Mouse (Mus musculus) liver, embryonic 14.5 days (tissue): ENCODE data around the gene Tut1. TPM values are rescaled to one million over a fixed set of nuclear protein-coding genes. Genes with fewer than 3 reads are reported as not detected.
"Not testable (repeated sequence)": the region's sequence is repeated elsewhere in the genome, so short reads cannot be mapped to it uniquely, and the experiment has no call there.

Source experiments
- ATAC-seq: fragments of 200-750 bp; cut with Nextera tagmentation; 2 replicates; pipeline ENCODE4 v1.8.0; 2017; ENCODE audit warnings: moderate number of reproducible peaks, mild to moderate bottlenecking, moderate library complexity; ENCODE audit not compliant: insufficient read depth
- DNase-seq, 3 experiments: peaks; one replicate each; pipeline ENCODE4 v3.0.0-alpha.2; 2012 to 2013; ENCODE audit warnings: low read depth in 3 of 3, low spot score in 3 of 3
- H3K27ac ChIP-seq: fragments of 300-500 bp; sonication (generic); 2 replicates; pipeline ENCODE4 v1.5.1; 2014; ENCODE audit warnings: moderate library complexity, mild to moderate bottlenecking, control low read depth, inconsistent platforms
- H3K27me3 ChIP-seq: fragments of 300-500 bp; sonication (generic); 2 replicates; pipeline ENCODE4 v1.6.1; 2014; ENCODE audit warnings: mild to moderate bottlenecking, low read length, moderate library complexity; ENCODE audit not compliant: control insufficient read depth, insufficient read depth
- H3K36me3 ChIP-seq: fragments of 300-500 bp; sonication (generic); replicated peaks from 2 replicates; pipeline ENCODE4 v1.6.1; 2014; ENCODE audit warnings: low read depth; ENCODE audit not compliant: control insufficient read depth, insufficient read depth
- H3K4me1 ChIP-seq, 2 experiments: fragments of 200-500 bp in 1 of 2; fragments of 300-500 bp in 1 of 2; sonication (generic) in 1 of 2; replicated peaks; 2 replicates each; pipeline ENCODE4 v1.6.1; 2012 to 2014; ENCODE audit warnings: antibody characterized with exemption in 1 of 2, inconsistent platforms in 1 of 2, low read length in 1 of 2; ENCODE audit not compliant: control insufficient read depth in 2 of 2, insufficient read depth in 2 of 2
- H3K4me2 ChIP-seq: fragments of 300-500 bp; sonication (generic); 2 replicates; pipeline ENCODE4 v1.6.1; 2014; ENCODE audit warnings: low read depth, mild to moderate bottlenecking, control low read depth, moderate library complexity
- H3K4me3 ChIP-seq, 2 experiments: fragments of 200-500 bp in 1 of 2; fragments of 300-500 bp in 1 of 2; sonication (generic) in 1 of 2; 2 replicates each; pipeline ENCODE4 v1.5.1; 2012 to 2014; ENCODE audit warnings: low read depth in 2 of 2, low read length in 2 of 2, mild to moderate bottlenecking in 2 of 2, control low read depth in 1 of 2, inconsistent platforms in 1 of 2, moderate library complexity in 1 of 2; ENCODE audit not compliant: insufficient read depth in 1 of 2
- H3K9ac ChIP-seq: fragments of 300-500 bp; sonication (generic); replicated peaks from 2 replicates; pipeline ENCODE4 v1.6.1; 2014; ENCODE audit warnings: mild to moderate bottlenecking, control low read depth, moderate library complexity
- H3K9me3 ChIP-seq: fragments of 300-500 bp; sonication (generic); 2 replicates; pipeline ENCODE4 v1.6.1; 2016; ENCODE audit warnings: low read length, mixed read lengths; ENCODE audit not compliant: control insufficient read depth
- CTCF ChIP-seq: IDR thresholded peaks from 2 replicates; pipeline ENCODE4 v1.5.1; 2016; ENCODE audit warnings: antibody characterized with exemption, low read depth, control low read depth
- EP300 ChIP-seq: IDR thresholded peaks from 2 replicates; pipeline ENCODE4 v1.6.1; 2016; ENCODE audit warnings: antibody characterized with exemption, low read depth
- WGBS: fragments of 180-500 bp; shearing (Covaris S2); extraction: QIAGEN DNeasy Blood & Tissue Kit; methylation state at CpG from one replicate; pipeline ENCODE4 v1.1.7; 2014; ENCODE audit not compliant: insufficient replicate concordance; 5-methylcytosine and 5-hydroxymethylcytosine counted together
- polyA plus RNA-seq, 2 experiments: library from polyadenylated mRNA; depleted of rRNA in 1 of 2; stranded (reverse) in 1 of 2; unstranded in 1 of 2; fragments of >200 nt; fragmentation: Nextera tagmentation in 1 of 2; extraction: Ambion mirVana in 1 of 2; gene quantifications; 2 replicates each; pipeline versions ENCODE4 v1.2.1 to v1.2.3; 2012 to 2014

Tut1 gene
- polyA plus RNA-seq, 2 experiments: 9.5 to 10.0 TPM

DNA sequence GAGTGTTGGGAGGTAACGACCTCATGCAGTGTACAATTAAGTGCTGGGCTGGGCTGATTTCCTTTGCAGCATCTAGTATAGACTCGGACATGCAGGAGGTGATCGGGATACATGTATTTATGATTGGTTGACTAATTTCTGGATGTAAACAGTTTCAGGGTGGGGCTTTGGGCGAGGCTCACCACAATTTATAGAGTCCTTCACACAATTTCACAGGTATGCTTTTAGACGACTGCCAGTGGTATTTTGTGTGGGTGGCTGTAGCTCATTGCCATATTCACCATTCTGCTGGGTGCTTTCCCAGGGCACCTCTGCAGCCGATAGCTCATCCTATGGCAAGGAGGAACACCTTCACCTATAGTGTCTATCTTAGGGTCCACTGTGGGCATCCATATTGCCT is 44.9 kb downstream of the Tut1 start:
- 56% methylated on average over 6 of the region's 6 CpGs for WGBS
- no peaks in the 10 kb centered on the region for H3K36me3 ChIP-seq
- no peak for ATAC-seq
- no peaks in the 10 kb centered on the region for H3K9me3 ChIP-seq
- H3K27me3 ChIP-seq: no peaks in the 10 kb centered on the region
- no peak overlapping the region for H3K9ac ChIP-seq
- peaks cover 7 to 17% of the 10 kb centered on the region in 2 experiments; a peak in 3 of 4 replicates for H3K4me1 ChIP-seq
- H3K4me2 ChIP-seq: no peak overlapping the region
- no peak for DNase-seq
- TF ChIP-seq CTCF: no peak
- TF ChIP-seq EP300: no peak
- H3K27ac ChIP-seq: no peak overlapping the region
- no peak overlapping the region for H3K4me3 ChIP-seq

DNA sequence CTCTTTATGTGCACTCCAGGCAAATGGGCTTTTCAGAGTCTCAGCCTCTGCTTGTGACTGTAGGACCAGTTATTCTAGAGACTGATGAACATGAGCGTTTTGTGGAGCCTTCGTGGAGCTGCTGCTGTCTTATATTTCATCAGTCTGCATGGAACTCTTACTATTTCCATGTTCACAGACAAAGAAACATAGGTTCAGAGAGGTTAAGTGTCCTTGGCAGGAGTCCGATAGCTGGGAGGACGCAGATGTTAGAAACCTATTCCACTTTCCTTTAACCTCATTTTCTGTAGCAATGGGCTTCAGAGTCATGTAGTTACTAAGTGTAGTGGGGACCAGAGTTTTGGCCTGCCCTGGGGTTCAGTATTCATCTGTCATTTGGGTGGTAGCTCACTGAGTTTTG is 45.6 kb downstream of the Tut1 start:
- 71% methylated on average over 4 of the region's 4 CpGs for WGBS
- no peak overlapping the region for H3K4me3 ChIP-seq
- no peak overlapping the region for H3K27ac ChIP-seq
- H3K9me3 ChIP-seq: no peaks in the 10 kb centered on the region
- ATAC-seq (no peak), DNase-seq (no peak)
- no peak overlapping the region for H3K9ac ChIP-seq
- peaks cover 7 to 17% of the 10 kb centered on the region in 2 experiments; a peak in 3 of 4 replicates for H3K4me1 ChIP-seq
- H3K27me3 ChIP-seq: no peaks in the 10 kb centered on the region
- no peak overlapping the region for H3K4me2 ChIP-seq
- no peaks in the 10 kb centered on the region for H3K36me3 ChIP-seq
- TF ChIP-seq EP300: no peak
- no peak for TF ChIP-seq CTCF

DNA sequence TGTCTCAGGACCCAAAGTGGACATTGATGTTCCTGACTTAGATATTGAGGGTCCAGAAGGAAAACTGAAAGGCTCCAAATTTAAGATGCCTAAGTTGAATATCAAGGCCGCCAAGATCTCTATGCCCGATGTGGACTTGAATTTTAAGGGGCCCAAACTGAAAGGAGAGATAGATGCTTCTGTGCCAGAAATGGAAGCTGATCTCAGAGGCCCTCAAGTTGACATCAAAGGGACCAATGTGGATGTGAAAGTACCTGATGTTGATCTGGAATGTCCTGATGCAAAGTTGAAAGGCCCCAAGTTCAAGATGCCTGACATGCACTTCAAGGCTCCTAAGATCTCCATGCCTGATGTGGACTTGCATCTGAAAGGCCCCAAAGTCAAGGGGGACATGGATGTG is 53.3 kb downstream of the Tut1 start:
- ATAC-seq, H3K9ac ChIP-seq, H3K27me3 ChIP-seq, H3K27ac ChIP-seq, H3K4me3 ChIP-seq, H3K9me3 ChIP-seq, DNase-seq, H3K4me2 ChIP-seq, H3K4me1 ChIP-seq, H3K36me3 ChIP-seq: not testable (repeated sequence)
- 71% methylated on average over 2 of the region's 2 CpGs for WGBS

Other genes starting within 250 kb of the Tut1 start
Only the 30 nearest of the 32 such genes appear.
- gene 1700092M07Rik, start 213.1 kb upstream of the Tut1 start, polyA plus RNA-seq (2012; rRNA removed): 0.65 and 0.78 TPM in 2 replicates
- gene 1700092M07Rik, start 213.1 kb upstream of the Tut1 start, polyA plus RNA-seq (2014; fragmentation: Nextera tagmentation; extraction: Ambion mirVana): 0.34 and 0.63 TPM in 2 replicates
- gene Stx5a, start 212.4 kb upstream of the Tut1 start, polyA plus RNA-seq (2012; rRNA removed): 29.9 and 32.0 TPM in 2 replicates
- 36.7 and 36.9 TPM in 2 replicates for gene Stx5a, start 212.4 kb upstream of the Tut1 start, polyA plus RNA-seq (2014; fragmentation: Nextera tagmentation; extraction: Ambion mirVana)
- gene Nxf1, start 196.8 kb upstream of the Tut1 start, polyA plus RNA-seq (2012; rRNA removed): 66.2 and 90.9 TPM in 2 replicates
- gene Nxf1, start 196.8 kb upstream of the Tut1 start, polyA plus RNA-seq (2014; fragmentation: Nextera tagmentation; extraction: Ambion mirVana): 77.4 and 84.9 TPM in 2 replicates
- gene Tmem223, start 182.9 kb upstream of the Tut1 start, polyA plus RNA-seq (2012; rRNA removed): 38.9 and 53.7 TPM in 2 replicates
- gene Tmem223, start 182.9 kb upstream of the Tut1 start, polyA plus RNA-seq (2014; fragmentation: Nextera tagmentation; extraction: Ambion mirVana): 61.8 and 69.6 TPM in 2 replicates
- gene Tmem179b, start 179.4 kb upstream of the Tut1 start, polyA plus RNA-seq (2012; rRNA removed): 63.0 and 70.8 TPM in 2 replicates
- gene Tmem179b, start 179.4 kb upstream of the Tut1 start, polyA plus RNA-seq (2014; fragmentation: Nextera tagmentation; extraction: Ambion mirVana): 108 and 117 TPM in 2 replicates
- gene Taf6l, start 167.4 kb upstream of the Tut1 start, polyA plus RNA-seq (2012; rRNA removed): 8.3 and 10.0 TPM in 2 replicates
- 7.9 and 8.1 TPM in 2 replicates for gene Taf6l, start 167.4 kb upstream of the Tut1 start, polyA plus RNA-seq (2014; fragmentation: Nextera tagmentation; extraction: Ambion mirVana)
- gene Polr2g, start 155.3 kb upstream of the Tut1 start, polyA plus RNA-seq (2012; rRNA removed): 46.6 and 55.1 TPM in 2 replicates
- gene Polr2g, start 155.3 kb upstream of the Tut1 start, polyA plus RNA-seq (2014; fragmentation: Nextera tagmentation; extraction: Ambion mirVana): 72.8 and 79.7 TPM in 2 replicates
- gene Zbtb3, start 151.3 kb upstream of the Tut1 start, polyA plus RNA-seq (2012; rRNA removed): 0.90 and 0.98 TPM in 2 replicates
- 1.2 and 1.5 TPM in 2 replicates for gene Zbtb3, start 151.3 kb upstream of the Tut1 start, polyA plus RNA-seq (2014; fragmentation: Nextera tagmentation; extraction: Ambion mirVana)
- 11.4 and 16.9 TPM in 2 replicates for gene Ttc9c, start 134.5 kb upstream of the Tut1 start, polyA plus RNA-seq (2012; rRNA removed)
- gene Ttc9c, start 134.5 kb upstream of the Tut1 start, polyA plus RNA-seq (2014; fragmentation: Nextera tagmentation; extraction: Ambion mirVana): 17.1 and 18.0 TPM in 2 replicates
- gene Hnrnpul2, start 133.8 kb upstream of the Tut1 start, polyA plus RNA-seq (2012; rRNA removed): 20.5 and 39.5 TPM in 2 replicates
- gene Hnrnpul2, start 133.8 kb upstream of the Tut1 start, polyA plus RNA-seq (2014; fragmentation: Nextera tagmentation; extraction: Ambion mirVana): 2.8 TPM in 2 replicates
- 1.3 TPM in 1 of 2 replicates, not detected in the other for gene AC129217.1, start 124.1 kb upstream of the Tut1 start, polyA plus RNA-seq (2012; rRNA removed)
- not detected in 2 replicates for gene AC129217.1, start 124.1 kb upstream of the Tut1 start, polyA plus RNA-seq (2014; fragmentation: Nextera tagmentation; extraction: Ambion mirVana)
- gene Bscl2, start 116.4 kb upstream of the Tut1 start, polyA plus RNA-seq (2012; rRNA removed): 19.7 and 26.5 TPM in 2 replicates
- gene Bscl2, start 116.4 kb upstream of the Tut1 start, polyA plus RNA-seq (2014; fragmentation: Nextera tagmentation; extraction: Ambion mirVana): 23.6 and 25.2 TPM in 2 replicates
- 0.04 and 0.22 TPM in 2 replicates for gene Gng3, start 114.7 kb upstream of the Tut1 start, polyA plus RNA-seq (2012; rRNA removed)
- 0.14 TPM in 2 replicates for gene Gng3, start 114.7 kb upstream of the Tut1 start, polyA plus RNA-seq (2014; fragmentation: Nextera tagmentation; extraction: Ambion mirVana)
- gene Lrrn4cl, start 103.1 kb upstream of the Tut1 start, polyA plus RNA-seq (2012; rRNA removed): 0.10 and 0.12 TPM in 2 replicates
- not detected in 2 replicates for gene Lrrn4cl, start 103.1 kb upstream of the Tut1 start, polyA plus RNA-seq (2014; fragmentation: Nextera tagmentation; extraction: Ambion mirVana)
- 32.0 and 61.2 TPM in 2 replicates for gene Ubxn1, start 82.4 kb upstream of the Tut1 start, polyA plus RNA-seq (2012; rRNA removed)
- 87.3 and 92.4 TPM in 2 replicates for gene Ubxn1, start 82.4 kb upstream of the Tut1 start, polyA plus RNA-seq (2014; fragmentation: Nextera tagmentation; extraction: Ambion mirVana)
- 18.5 and 22.2 TPM in 2 replicates for gene Uqcc3, start 72.9 kb upstream of the Tut1 start, polyA plus RNA-seq (2012; rRNA removed)
- 28.3 and 35.3 TPM in 2 replicates for gene Uqcc3, start 72.9 kb upstream of the Tut1 start, polyA plus RNA-seq (2014; fragmentation: Nextera tagmentation; extraction: Ambion mirVana)
- 3.1 and 3.7 TPM in 2 replicates for gene Lbhd1, start 70.1 kb upstream of the Tut1 start, polyA plus RNA-seq (2012; rRNA removed)
- 43.7 and 47.7 TPM in 2 replicates for gene Lbhd1, start 70.1 kb upstream of the Tut1 start, polyA plus RNA-seq (2014; fragmentation: Nextera tagmentation; extraction: Ambion mirVana)
- not detected in 2 replicates for gene Gm49403, start 69.9 kb upstream of the Tut1 start, polyA plus RNA-seq (2012; rRNA removed)
- gene Gm49403, start 69.9 kb upstream of the Tut1 start, polyA plus RNA-seq (2014; fragmentation: Nextera tagmentation; extraction: Ambion mirVana): not detected in 2 replicates
- 36.7 and 52.7 TPM in 2 replicates for gene 1810009A15Rik, start 65.0 kb upstream of the Tut1 start, polyA plus RNA-seq (2012; rRNA removed)
- gene 1810009A15Rik, start 65.0 kb upstream of the Tut1 start, polyA plus RNA-seq (2014; fragmentation: Nextera tagmentation; extraction: Ambion mirVana): 65.0 and 70.8 TPM in 2 replicates
- 0.13 TPM in 1 of 2 replicates, not detected in the other for gene Gm49416, start 64.9 kb upstream of the Tut1 start, polyA plus RNA-seq (2012; rRNA removed)
- gene Gm49416, start 64.9 kb upstream of the Tut1 start, polyA plus RNA-seq (2014; fragmentation: Nextera tagmentation; extraction: Ambion mirVana): not detected in 2 replicates
- 12.2 and 14.4 TPM in 2 replicates for gene Ints5, start 60.8 kb upstream of the Tut1 start, polyA plus RNA-seq (2012; rRNA removed)
- gene Ints5, start 60.8 kb upstream of the Tut1 start, polyA plus RNA-seq (2014; fragmentation: Nextera tagmentation; extraction: Ambion mirVana): 14.7 and 16.3 TPM in 2 replicates
- 48.7 and 52.2 TPM in 2 replicates for gene Ganab, start 55.8 kb upstream of the Tut1 start, polyA plus RNA-seq (2012; rRNA removed)
- 33.7 and 37.0 TPM in 2 replicates for gene Ganab, start 55.8 kb upstream of the Tut1 start, polyA plus RNA-seq (2014; fragmentation: Nextera tagmentation; extraction: Ambion mirVana)
- 23.1 and 26.6 TPM in 2 replicates for gene B3gat3, start 33.5 kb upstream of the Tut1 start, polyA plus RNA-seq (2012; rRNA removed)
- 15.4 and 15.8 TPM in 2 replicates for gene B3gat3, start 33.5 kb upstream of the Tut1 start, polyA plus RNA-seq (2014; fragmentation: Nextera tagmentation; extraction: Ambion mirVana)
- 2.6 and 2.8 TPM in 2 replicates for gene Rom1, start 24.5 kb upstream of the Tut1 start, polyA plus RNA-seq (2012; rRNA removed)
- gene Rom1, start 24.5 kb upstream of the Tut1 start, polyA plus RNA-seq (2014; fragmentation: Nextera tagmentation; extraction: Ambion mirVana): 1.4 and 1.8 TPM in 2 replicates
- 10.9 and 11.0 TPM in 2 replicates for gene Eml3, start 24.3 kb upstream of the Tut1 start, polyA plus RNA-seq (2012; rRNA removed)
- 5.6 and 7.8 TPM in 2 replicates for gene Eml3, start 24.3 kb upstream of the Tut1 start, polyA plus RNA-seq (2014; fragmentation: Nextera tagmentation; extraction: Ambion mirVana)
- 18.9 and 23.0 TPM in 2 replicates for gene Mta2, start 12.0 kb upstream of the Tut1 start, polyA plus RNA-seq (2012; rRNA removed)
- gene Mta2, start 12.0 kb upstream of the Tut1 start, polyA plus RNA-seq (2014; fragmentation: Nextera tagmentation; extraction: Ambion mirVana): 18.5 and 22.8 TPM in 2 replicates
- 120 and 178 TPM in 2 replicates for gene Eef1g, start 13.2 kb downstream of the Tut1 start, polyA plus RNA-seq (2012; rRNA removed)
- 183 and 201 TPM in 2 replicates for gene Eef1g, start 13.2 kb downstream of the Tut1 start, polyA plus RNA-seq (2014; fragmentation: Nextera tagmentation; extraction: Ambion mirVana)
- gene Ahnak, start 35.4 kb downstream of the Tut1 start, polyA plus RNA-seq (2012; rRNA removed): 0.35 and 0.83 TPM in 2 replicates
- 1.5 and 1.7 TPM in 2 replicates for gene Ahnak, start 35.4 kb downstream of the Tut1 start, polyA plus RNA-seq (2014; fragmentation: Nextera tagmentation; extraction: Ambion mirVana)
- not detected in 2 replicates for gene Scgb1a1, start 134.1 kb downstream of the Tut1 start, polyA plus RNA-seq (2012; rRNA removed)
- gene Scgb1a1, start 134.1 kb downstream of the Tut1 start, polyA plus RNA-seq (2014; fragmentation: Nextera tagmentation; extraction: Ambion mirVana): not detected in 2 replicates
- 1.3 and 3.5 TPM in 2 replicates for gene Asrgl1, start 181.8 kb downstream of the Tut1 start, polyA plus RNA-seq (2012; rRNA removed)
- 8.1 and 8.8 TPM in 2 replicates for gene Asrgl1, start 181.8 kb downstream of the Tut1 start, polyA plus RNA-seq (2014; fragmentation: Nextera tagmentation; extraction: Ambion mirVana)